Mouse (Mus musculus): Measurements from ENCODE around the gene Erbb3.

Gene Erbb3

DNA sequence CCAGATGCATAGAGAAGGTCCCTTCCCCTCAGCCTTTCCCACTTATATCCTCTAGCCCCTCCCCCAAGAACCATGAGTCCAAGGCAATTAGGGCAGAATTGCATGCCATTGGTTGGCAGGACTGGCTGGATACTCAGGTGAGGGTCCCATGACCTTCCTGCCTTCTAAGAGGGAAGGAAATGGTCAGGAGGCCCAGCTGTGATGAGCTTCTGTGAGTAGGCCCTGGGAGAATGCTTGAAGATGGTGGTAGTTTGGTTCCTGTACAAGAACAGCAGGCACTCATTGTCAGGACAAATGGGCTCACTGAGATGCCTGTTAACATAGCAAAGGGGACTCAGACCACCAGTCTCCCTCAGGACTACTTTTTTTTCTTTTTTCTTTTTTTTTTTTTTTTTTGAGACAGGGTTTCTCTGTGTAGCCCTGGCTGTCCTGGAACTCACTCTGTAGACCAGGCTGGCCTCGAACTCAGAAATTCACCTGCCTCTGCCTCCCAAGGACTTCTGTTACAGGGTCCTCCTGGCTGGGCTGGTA is 51.0 kb downstream of the Erbb3 start:
- in situ Hi-C loops (cut with MboI; ENCODE audit: unreplicated experiment in 2 of 2) = loop anchor here in 1 of 2 experiments (5.0 kb wide), 1 partner anchor 46 kb away; the partner anchor contains the start of gene Myl6

DNA sequence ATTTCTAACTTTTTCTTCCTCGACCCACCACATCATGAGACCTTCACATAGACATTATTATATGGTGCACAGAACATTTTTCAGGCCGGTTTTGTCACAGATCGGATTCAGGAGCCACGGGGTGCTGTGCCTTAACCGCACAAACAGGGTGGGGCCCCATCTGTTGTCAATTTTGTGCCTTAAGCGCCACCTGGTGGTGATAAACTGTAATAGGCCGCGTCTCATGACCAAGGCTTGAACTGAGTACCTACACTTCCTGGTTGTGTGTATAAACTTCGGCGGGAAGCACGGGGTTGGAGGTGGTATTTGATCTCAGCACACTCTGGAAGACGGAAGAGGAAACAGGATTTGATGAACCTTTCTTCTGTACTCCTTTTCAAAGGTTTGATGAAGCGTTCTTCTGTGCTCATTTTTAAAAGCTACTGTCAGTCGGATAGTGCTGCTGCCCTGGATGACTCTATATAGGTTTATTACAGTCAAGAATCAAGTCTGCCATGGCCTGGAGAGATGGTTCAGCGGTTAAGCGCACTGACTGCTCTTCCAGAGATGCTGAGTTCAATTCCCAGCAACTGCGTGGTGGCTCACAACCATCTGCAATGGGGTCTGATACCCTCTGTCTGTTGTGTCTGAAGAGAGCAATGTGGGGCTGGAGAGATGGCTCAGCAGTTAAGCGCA is 53.0 kb downstream of the Erbb3 start:
- in situ Hi-C loops (cut with MboI; ENCODE audit: unreplicated experiment in 2 of 2) = loop anchor here in 1 of 2 experiments (5.0 kb wide), 1 partner anchor 44 kb away; the partner anchor contains the start of gene Myl6

DNA sequence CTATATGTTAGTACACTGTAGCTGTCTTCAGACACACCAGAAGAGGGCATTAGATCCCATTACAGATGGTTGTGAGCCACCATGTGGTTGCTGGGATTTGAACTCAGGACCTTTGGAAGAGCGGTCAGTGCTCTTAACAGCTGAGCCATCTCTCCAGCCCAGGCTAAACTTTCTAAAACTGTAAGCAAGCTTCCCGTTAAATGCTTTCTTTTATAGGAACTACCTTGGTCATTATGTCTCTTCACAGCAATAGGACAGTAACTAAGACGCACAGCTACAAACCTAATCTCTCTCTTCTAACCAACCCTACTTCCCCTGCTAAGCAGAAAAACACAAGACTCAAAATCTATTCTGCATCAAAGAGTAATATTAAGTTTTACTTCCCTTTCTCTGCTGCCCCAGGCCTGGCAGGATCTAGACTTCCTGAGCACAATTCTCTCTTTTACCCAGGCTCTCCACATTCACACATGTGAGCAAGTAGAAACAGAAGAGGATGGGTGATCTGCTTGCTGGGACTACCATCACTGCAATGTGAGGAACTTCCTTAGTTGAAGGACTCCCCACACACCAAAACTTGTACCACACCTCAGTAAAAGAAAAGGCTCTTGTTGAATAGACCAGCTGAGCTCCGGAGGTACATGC is 53.7 kb downstream of the Erbb3 start:
- in situ Hi-C loops (cut with MboI; ENCODE audit: unreplicated experiment in 2 of 2) = loop anchor here in 1 of 2 experiments (5.0 kb wide), 1 partner anchor 43 kb away; the partner anchor contains the start of gene Myl6

DNA sequence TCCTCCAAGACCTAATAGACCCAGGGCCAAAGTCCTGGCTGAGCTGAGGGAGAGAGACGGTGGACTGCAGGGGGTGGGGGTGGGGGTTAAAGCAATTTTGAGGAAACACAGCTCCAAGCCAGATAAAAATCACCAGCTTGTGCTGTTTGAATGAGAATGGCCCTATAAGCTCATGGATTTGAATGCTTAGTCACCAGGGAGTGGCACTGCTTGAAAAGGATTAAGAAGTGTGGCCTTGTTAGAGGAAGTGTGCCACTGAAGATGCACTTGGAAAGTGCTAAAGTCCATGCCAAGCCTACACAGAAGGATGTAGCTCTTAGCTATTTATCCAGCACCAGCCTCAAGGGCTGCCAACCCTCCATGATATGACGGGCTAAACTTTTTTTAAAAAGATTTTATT is 54.2 kb downstream of the Erbb3 start:
- in situ Hi-C loops (cut with MboI; ENCODE audit: unreplicated experiment in 2 of 2) = loop anchor here in 1 of 2 experiments (5.0 kb wide), 1 partner anchor 43 kb away; the partner anchor contains the start of gene Myl6

DNA sequence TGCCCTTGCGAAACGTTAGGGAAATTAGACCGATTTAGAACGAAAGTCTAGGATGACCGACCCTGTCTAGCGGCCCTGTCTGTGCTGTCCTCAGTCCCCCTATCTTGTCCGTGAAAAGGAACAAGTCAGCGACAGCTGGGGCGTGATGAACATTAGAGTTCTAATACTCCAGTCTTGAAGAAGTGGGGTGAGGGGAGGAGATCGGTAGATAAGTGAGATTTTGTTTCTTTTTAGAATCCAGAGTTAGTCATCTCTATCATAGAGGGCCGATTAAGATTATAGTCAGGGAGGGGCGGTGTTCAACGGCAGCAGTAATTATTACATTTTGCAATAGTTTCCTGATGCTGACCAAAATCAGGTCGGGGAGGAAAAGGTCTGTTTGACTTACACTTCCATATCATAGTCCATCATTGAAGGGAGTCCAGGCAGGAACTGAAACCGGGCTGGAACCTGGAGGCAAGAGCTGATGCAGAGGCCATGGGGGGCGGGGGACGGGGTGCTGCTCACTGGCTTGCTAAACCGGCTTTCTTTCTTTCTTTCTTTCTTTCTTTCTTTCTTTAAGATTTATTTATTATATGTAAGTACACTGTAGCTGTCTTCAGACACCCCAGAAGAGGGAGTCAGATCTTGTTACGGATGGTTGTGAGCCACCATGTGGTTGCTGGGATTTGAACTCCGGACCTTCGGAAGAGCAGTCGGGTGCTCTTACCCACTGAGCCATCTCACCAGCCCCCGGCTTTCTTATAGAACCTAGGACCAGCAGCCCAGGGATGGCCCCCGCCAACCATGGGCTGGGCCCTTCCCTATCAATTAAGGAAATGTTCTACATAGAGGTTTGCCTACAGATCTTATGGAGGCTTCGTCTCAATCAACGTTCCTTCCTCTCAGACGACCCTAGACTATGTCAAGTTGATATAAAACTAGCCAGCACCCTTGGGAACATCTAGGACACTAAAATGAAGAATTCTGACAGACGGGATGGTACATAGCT is 62.8 kb downstream of the Erbb3 start:
- in situ Hi-C loops (cut with MboI; ENCODE audit: unreplicated experiment in 2 of 2) = loop anchor here in 1 of 2 experiments (5.0 kb wide), 2 partner anchors 34 to 64 kb away; partner anchors contain the start of gene Myl6

DNA sequence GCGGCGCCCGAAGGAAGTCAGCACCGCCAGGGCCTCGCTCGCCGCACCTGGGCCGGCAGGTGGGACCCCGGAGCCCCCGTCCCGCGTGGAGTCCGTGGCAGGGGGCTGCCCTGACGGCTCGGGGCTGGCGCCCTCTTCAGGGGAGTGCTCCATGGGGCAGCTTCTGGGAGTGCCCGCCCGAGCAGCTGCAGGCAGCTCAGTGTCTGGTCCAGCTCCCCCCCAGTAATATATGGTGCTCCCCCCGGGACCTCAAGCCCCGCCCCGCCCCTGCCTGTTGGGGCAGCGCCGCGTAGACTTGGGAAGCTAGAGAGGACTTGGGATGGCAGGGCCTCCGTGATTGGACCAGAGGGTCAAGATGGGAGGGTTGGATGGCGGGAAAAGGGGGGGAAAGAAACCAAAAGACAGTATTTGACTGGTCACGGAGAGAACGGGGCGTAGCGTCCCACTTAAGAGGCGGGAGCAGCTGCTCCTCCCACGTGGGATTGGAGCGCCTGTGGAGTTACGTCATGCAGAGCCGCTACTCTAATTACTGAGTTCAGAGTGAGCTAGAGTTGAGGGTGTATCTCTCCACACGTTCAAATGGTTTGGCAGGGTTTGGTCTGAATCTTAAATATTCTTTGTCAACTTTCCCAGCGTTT is 63.7 kb downstream of the Erbb3 start, which contains the start of gene Esyt1:
Gene Esyt1, minus strand, starts transcription at position 201 of the 638 bp plus-strand sequence.
- in situ Hi-C loops (cut with MboI; ENCODE audit: unreplicated experiment in 2 of 2) = loop anchor here in 1 of 2 experiments (5.0 kb wide), 2 partner anchors 33 to 63 kb away; partner anchors contain the start of gene Myl6

DNA sequence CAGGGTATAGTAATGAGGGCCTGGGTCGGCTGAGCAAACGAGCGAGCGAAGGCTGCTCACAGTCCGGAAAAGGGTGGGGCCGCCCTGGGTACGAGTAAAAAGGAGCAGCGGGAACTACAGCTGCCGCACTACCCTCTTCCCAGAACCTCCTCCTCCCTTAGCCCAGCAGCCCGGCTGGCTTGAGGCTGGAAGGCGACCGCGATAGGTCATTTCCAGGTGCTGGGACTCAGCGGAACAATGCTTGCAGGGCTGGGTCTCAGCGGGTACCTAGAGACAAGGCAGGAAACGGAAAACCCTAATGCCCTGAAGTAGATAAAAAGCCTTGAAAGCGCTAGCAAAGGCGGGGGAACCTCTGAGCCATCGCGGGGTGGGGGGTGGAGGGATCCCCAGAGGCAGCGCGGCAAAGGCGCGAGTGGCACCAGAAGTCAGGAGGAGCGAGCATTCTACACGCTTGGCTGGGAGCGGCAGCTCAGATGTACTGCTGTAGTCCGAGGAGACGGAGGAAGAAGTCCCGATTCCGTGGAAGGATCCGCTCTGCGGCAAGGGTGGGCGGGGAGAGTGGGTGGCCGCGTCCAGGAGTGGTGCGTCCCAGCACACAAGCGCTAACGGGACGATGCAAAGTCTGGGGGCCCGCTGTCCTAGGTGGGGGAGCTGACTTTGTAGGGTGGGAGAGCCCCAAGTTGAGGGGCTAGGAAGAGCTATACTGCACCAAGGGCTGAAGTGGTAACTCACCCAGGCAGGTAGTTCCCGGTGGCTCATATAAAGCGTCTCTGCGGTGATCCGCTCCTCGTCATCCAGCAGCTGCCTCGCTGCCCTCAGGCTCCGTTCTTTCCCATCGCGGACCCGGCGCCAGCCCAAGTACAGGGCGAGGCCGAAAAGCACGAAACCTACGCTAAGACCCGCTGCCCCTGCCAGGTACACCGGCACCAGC is 64.5 kb downstream of the Erbb3 start:
- in situ Hi-C loops (cut with MboI; ENCODE audit: unreplicated experiment in 2 of 2) = loop anchor here in 1 of 2 experiments (5.0 kb wide), 2 partner anchors 33 to 63 kb away; partner anchors contain the start of gene Myl6

DNA sequence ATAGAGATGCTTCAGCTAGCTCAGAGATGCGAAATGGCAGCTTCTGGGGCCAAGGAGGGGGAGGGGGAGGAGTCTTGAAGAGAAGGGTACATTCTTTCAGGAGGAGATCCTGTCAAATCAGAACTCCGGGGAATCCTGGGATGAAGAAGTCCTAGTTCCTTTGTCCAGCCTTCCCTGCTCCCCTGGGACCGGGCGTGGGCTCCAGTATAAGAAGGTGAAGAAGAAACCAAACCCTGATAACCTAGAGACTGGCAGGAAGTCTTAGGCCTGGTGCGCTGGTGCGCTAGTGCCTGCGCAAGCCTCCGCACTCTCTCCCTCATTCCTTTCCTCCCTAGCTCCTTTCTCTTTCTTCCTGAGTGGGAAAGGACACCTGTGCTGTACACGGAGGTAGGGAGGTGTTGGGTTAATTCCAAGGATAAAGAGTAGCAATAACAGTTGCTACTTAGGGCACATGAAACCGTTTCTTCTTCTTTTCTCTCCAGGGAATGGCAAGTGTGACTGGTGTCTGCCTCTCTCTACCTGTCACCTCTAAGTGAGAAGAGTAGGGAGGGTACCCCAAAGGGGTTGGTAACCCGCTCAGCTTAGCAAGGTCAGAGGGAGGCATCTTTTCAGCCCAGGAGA is 65.2 kb downstream of the Erbb3 start:
- in situ Hi-C loops (cut with MboI; ENCODE audit: unreplicated experiment in 2 of 2) = no loop called here

DNA sequence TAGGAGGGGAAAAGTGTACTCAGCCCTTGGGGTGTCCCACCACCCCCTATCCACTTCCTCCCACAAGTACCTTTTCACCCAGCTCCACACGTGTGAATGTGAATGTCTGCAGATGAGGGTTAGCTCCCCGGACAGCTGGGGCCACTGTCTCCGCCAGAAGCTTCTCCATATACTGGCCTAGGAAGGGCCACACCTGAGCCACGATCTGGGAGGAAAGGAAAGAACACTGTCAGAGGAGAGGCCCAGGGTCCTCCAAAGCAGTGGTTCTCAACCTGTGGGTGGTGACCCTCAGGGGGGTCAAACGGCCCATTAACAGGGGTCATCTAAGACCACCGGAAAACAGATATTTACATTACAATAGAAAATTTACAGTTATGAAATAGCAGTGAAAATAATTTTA is 67.1 kb downstream of the Erbb3 start:
- in situ Hi-C loops (cut with MboI; ENCODE audit: unreplicated experiment in 2 of 2) = no loop called here

DNA sequence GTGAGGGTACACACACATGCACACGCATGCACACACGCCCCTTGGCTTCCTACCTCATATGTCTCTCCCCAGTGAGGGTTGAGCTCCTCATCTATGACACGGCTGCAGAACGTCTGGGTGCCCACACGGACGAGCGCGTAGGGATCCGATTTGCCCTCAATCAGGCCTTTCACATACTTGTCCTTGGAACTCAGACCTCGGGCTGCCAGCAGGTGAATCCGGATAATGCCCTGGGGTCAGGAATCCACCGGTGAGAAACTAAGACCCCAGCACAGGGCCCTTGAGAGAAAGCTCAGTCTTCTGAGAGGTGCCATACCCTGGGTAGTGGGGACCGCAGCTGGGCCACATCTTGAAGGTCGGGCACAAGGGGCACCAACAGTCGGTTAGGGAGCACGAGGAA is 68.9 kb downstream of the Erbb3 start:
- in situ Hi-C loops (cut with MboI; ENCODE audit: unreplicated experiment in 2 of 2) = no loop called here

DNA sequence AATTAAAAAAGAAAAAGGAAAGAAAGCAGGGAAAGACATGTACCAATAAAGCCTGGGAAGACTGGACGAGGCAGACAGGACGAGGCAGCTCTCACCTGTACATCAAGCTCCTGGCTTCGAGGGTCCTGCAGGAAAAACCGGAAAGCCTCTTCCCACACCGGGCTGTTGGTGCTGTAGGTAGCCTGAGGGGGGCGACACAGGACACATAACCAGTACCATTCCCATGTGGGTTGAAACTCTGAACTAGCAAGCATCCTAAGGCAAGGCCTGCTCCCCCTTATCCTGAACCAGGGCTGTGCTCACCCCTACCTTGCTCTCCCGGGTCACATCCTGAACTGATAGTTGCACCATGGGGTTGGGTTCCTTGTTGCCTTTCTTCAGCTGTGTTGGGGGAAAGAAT is 70.6 kb downstream of the Erbb3 start:
- in situ Hi-C loops (cut with MboI; ENCODE audit: unreplicated experiment in 2 of 2) = no loop called here

Measured in v-Abl transformed pro-B cells (cell line).